Mouse (Mus musculus) lung, postnatal 0 days (tissue): ENCODE data around the gene Nkiras1.

Experiments used
- CTCF ChIP-seq: IDR thresholded peaks from 2 replicates; pipeline ENCODE4 v1.5.1; 2016; ENCODE audit warnings: antibody characterized with exemption, mild to moderate bottlenecking
- EP300 ChIP-seq: IDR thresholded peaks from 2 replicates; pipeline ENCODE4 v1.6.1; 2016; ENCODE audit warnings: antibody characterized with exemption, mild to moderate bottlenecking, control low read depth

DNA sequence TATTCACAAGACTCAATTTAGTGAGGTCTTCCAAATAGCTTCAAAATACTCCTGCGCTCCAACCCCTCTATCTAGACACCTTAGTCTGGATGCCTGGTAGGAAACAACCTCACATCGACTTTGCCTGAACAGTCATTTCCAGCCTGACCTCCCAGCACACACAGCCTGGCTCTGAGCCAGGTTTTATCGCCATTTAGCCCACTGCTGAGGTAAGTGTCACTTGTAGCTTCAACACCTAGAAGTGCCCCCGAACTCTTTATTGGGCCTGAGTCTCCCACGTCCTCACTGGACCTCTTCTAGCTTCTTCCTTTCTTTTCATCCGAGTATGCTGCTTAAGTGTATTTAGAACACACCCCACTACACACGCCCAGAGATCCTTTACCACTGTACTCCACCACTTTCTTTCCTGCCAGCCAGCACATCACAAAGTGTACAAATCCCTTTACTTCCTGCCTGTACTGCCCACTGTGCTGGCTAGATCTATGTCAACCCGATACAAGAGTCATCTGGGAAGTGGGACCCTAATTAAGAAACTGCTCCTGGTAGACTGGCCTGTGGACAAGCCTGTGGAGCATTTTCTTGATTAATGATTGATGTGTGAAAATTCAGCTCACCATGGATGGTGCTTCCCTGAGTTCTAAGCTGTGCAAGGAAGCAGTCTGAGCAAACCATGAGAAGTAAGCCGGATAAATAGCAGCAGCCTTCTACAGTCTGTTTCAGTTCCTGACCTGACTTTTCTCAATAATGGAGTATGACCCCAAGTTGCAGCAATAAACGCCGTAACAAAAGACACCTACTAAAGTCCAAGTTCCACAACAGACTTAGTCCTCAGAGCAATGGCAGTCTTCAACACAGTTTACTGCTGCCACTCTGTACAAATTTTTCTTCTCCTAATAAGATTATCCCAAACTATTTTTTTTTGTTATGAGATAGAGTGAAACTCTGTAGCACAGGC is 46.8 kb downstream of the Nkiras1 start:
- no peak for TF ChIP-seq CTCF
- TF ChIP-seq EP300 = no peak
